Mouse (Mus musculus): ENCODE results near the gene Fbxo33.

- no peak for TF ChIP-seq CTCF (IDR thresholded peaks at IDR 0.05; ENCODE audit: low read depth)
- TF ChIP-seq EP300 (optimal IDR thresholded peaks at IDR 0.05), result no peak
Observed at GRCm38 (mm10) chr12:59265942-59266231, 46.4 kb upstream of the Fbxo33 start.

Data from stomach, postnatal 0 days (tissue).